Mouse (Mus musculus): Measurements from ENCODE around the gene Cmss1. TPM values are rescaled to one million over a fixed set of nuclear protein-coding genes. Genes with fewer than 3 reads are reported as not detected.
A peak's percentile ranks its signal among the peaks of the same experiment; 100 is the strongest.

The Cmss1 gene
- polyA plus RNA-seq, 1 experiment from 2014 or later: 38.6 TPM

DNA sequence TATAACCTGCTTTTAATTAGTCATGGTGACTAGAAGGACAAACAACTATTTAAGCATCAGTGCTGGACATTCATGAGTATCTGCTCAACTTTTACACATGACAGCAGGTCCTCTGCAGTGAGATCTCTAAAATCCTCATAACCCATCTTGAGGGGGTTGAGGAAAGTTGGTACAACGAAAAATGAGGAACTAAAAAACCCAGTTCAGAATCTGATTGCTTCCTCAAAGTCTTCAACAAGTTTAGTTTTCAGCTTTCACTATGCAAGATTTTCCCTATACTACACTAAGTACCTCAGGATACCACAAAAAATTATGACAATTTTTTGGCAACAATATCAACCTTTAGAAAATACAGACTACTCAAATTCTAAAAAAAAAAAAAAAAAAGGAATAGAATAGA lies 72.3 kb downstream of the Cmss1 start:
- H3K27me3 ChIP-seq (replicated peaks; ENCODE audit: control insufficient read depth, insufficient read depth, low read length): no peaks in the 10 kb centered on the region
- no peak for ATAC-seq
- no peaks in the 10 kb centered on the region for H3K9me3 ChIP-seq (ENCODE audit: control insufficient read depth, low read length)
- no peaks in the 10 kb centered on the region for H3K36me3 ChIP-seq (ENCODE audit: control insufficient read depth, insufficient read depth)
- no peak overlapping the region for H3K4me2 ChIP-seq (ENCODE audit: low read length)
- H3K27ac ChIP-seq (ENCODE audit: low read length): no peak overlapping the region
- H3K4me1 ChIP-seq (replicated peaks; ENCODE audit: control insufficient read depth, insufficient read depth, low read length): no peaks in the 10 kb centered on the region
- H3K4me3 ChIP-seq (replicated peaks; ENCODE audit: low read length): no peak overlapping the region
- no peak overlapping the region for H3K9ac ChIP-seq (replicated peaks; ENCODE audit: low read depth, low read length)
- WGBS: 88% methylated on average over 1 of the region's 1 CpGs

DNA sequence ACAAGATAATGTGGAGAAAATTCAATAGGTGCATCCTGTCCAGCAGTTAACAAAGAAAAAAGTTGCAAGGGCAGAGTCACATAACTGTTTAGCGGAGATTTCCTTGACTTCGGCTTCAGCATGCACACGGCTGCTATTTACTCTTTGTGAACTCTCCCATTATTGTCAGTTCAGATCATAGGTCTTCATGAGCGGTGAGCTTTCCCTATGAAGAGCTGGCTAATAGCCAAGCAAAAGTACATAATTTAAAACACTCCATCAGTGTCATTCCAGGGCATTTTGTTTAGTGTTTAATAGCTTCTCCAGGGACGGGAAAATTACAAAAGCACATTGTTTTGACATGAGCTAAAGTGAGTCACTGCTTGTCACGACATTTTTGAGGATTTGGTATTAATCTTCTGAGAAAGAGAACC lies 74.6 kb downstream of the Cmss1 start:
- Histone ChIP-seq H3K27ac (ENCODE audit: low read length) (no peak overlapping the region), H3K4me3 (replicated peaks; ENCODE audit: low read length) (no peak overlapping the region), H3K27me3 (replicated peaks; ENCODE audit: control insufficient read depth, insufficient read depth, low read length) (no peaks in the 10 kb centered on the region), H3K9me3 (ENCODE audit: control insufficient read depth, low read length) (no peaks in the 10 kb centered on the region), H3K4me2 (ENCODE audit: low read length) (no peak overlapping the region), H3K4me1 (replicated peaks; ENCODE audit: control insufficient read depth, insufficient read depth, low read length) (no peaks in the 10 kb centered on the region), H3K9ac (replicated peaks; ENCODE audit: low read depth, low read length) (no peak overlapping the region), H3K36me3 (ENCODE audit: control insufficient read depth, insufficient read depth) (no peaks in the 10 kb centered on the region)
- WGBS: 17% methylated on average over 6 of the region's 6 CpGs
- peak; percentile 47; the same call in 1 of the 2 replicates for ATAC-seq

- Histone ChIP-seq H3K27me3 (replicated peaks; ENCODE audit: control insufficient read depth, insufficient read depth, low read length) (no peaks in the 10 kb centered on the region), H3K4me2 (ENCODE audit: low read length) (no peak overlapping the region), H3K9ac (replicated peaks; ENCODE audit: low read depth, low read length) (no peak overlapping the region), H3K9me3 (ENCODE audit: control insufficient read depth, low read length) (no peaks in the 10 kb centered on the region), H3K4me3 (replicated peaks; ENCODE audit: low read length) (no peak overlapping the region), H3K4me1 (replicated peaks; ENCODE audit: control insufficient read depth, insufficient read depth, low read length) (no peaks in the 10 kb centered on the region), H3K27ac (ENCODE audit: low read length) (no peak overlapping the region), H3K36me3 (ENCODE audit: control insufficient read depth, insufficient read depth) (no peaks in the 10 kb centered on the region)
- ATAC-seq: no peak
- 92% methylated on average over 4 of the region's 4 CpGs for WGBS
Measured at GRCm38 (mm10) chr16:57530547-57530946, 76.1 kb downstream of the Cmss1 start.

- Histone ChIP-seq H3K9me3 (ENCODE audit: control insufficient read depth, low read length) (no peaks in the 10 kb centered on the region), H3K27ac (ENCODE audit: low read length) (no peak overlapping the region), H3K4me3 (replicated peaks; ENCODE audit: low read length) (no peak overlapping the region), H3K27me3 (replicated peaks; ENCODE audit: control insufficient read depth, insufficient read depth, low read length) (no peaks in the 10 kb centered on the region), H3K4me2 (ENCODE audit: low read length) (no peak overlapping the region), H3K9ac (replicated peaks; ENCODE audit: low read depth, low read length) (no peak overlapping the region), H3K36me3 (ENCODE audit: control insufficient read depth, insufficient read depth) (no peaks in the 10 kb centered on the region), H3K4me1 (replicated peaks; ENCODE audit: control insufficient read depth, insufficient read depth, low read length) (no peaks in the 10 kb centered on the region)
- 58% methylated on average over 4 of the region's 4 CpGs for WGBS
- ATAC-seq: peak; percentile 33; the same call in 1 of the 2 replicates
Measured at GRCm38 (mm10) chr16:57528457-57528856, 78.2 kb downstream of the Cmss1 start.

DNA sequence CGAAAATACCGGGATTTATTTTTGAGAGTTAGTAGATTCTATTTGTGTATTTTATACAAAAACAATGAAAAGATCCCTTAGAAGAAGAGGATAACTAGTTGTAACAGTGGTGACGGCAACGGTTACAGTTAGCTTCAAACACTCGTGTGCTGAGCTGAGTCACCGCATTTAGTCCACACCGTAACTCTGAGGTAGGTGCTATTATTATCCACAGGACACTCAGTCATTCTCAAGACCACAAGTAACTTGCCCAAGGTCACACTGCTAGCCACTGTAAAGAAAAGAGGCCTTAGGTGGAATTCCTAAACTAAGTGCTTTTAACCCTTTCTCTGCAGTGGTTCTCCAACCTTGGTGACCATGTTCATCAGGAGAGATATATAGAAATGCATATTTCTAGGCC lies 79.8 kb downstream of the Cmss1 start:
- Histone ChIP-seq H3K27ac (ENCODE audit: low read length) (no peak overlapping the region), H3K9me3 (ENCODE audit: control insufficient read depth, low read length) (no peaks in the 10 kb centered on the region), H3K9ac (replicated peaks; ENCODE audit: low read depth, low read length) (no peak overlapping the region), H3K27me3 (replicated peaks; ENCODE audit: control insufficient read depth, insufficient read depth, low read length) (no peaks in the 10 kb centered on the region), H3K36me3 (ENCODE audit: control insufficient read depth, insufficient read depth) (no peaks in the 10 kb centered on the region), H3K4me1 (replicated peaks; ENCODE audit: control insufficient read depth, insufficient read depth, low read length) (no peaks in the 10 kb centered on the region), H3K4me3 (replicated peaks; ENCODE audit: low read length) (no peak overlapping the region), H3K4me2 (ENCODE audit: low read length) (no peak overlapping the region)
- no peak for ATAC-seq
- WGBS: 96% methylated on average over 7 of the region's 7 CpGs

DNA sequence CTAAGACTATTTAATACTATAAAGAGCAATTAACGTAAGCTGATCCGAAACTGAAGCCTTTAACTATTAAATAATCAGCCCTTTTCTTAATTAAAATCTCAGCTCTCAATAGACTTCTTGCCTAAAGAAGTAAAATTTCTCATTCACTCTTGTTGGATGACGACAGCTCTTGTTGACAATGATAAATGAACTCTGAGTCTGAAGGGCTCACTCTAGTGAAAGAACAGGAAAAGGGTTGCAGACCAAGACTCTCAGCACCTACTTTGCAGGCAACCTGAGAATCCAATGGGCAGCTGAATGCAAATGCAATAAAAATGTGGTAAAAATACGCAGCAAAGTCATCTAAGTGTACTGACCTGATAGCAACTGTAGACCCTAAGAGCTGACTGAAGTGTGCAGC lies 81.2 kb downstream of the Cmss1 start:
- H3K9ac ChIP-seq (replicated peaks; ENCODE audit: low read depth, low read length): no peak overlapping the region
- no peak overlapping the region for H3K27ac ChIP-seq (ENCODE audit: low read length)
- no peaks in the 10 kb centered on the region for H3K27me3 ChIP-seq (replicated peaks; ENCODE audit: control insufficient read depth, insufficient read depth, low read length)
- 59% methylated on average over 4 of the region's 4 CpGs for WGBS
- no peak for ATAC-seq
- H3K4me3 ChIP-seq (replicated peaks; ENCODE audit: low read length): no peak overlapping the region
- H3K9me3 ChIP-seq (ENCODE audit: control insufficient read depth, low read length): no peaks in the 10 kb centered on the region
- H3K4me1 ChIP-seq (replicated peaks; ENCODE audit: control insufficient read depth, insufficient read depth, low read length): no peaks in the 10 kb centered on the region
- H3K36me3 ChIP-seq (ENCODE audit: control insufficient read depth, insufficient read depth): no peaks in the 10 kb centered on the region
- H3K4me2 ChIP-seq (ENCODE audit: low read length): no peak overlapping the region

GRCm38 (mm10) chr16:57525046-57525445 lies 81.6 kb downstream of the Cmss1 start:
- H3K4me1 ChIP-seq (replicated peaks; ENCODE audit: control insufficient read depth, insufficient read depth, low read length): no peaks in the 10 kb centered on the region
- no peak overlapping the region for H3K27ac ChIP-seq (ENCODE audit: low read length)
- H3K4me3 ChIP-seq (replicated peaks; ENCODE audit: low read length): no peak overlapping the region
- no peaks in the 10 kb centered on the region for H3K36me3 ChIP-seq (ENCODE audit: control insufficient read depth, insufficient read depth)
- no peak for ATAC-seq
- no peak overlapping the region for H3K9ac ChIP-seq (replicated peaks; ENCODE audit: low read depth, low read length)
- H3K4me2 ChIP-seq (ENCODE audit: low read length): no peak overlapping the region
- no peaks in the 10 kb centered on the region for H3K27me3 ChIP-seq (replicated peaks; ENCODE audit: control insufficient read depth, insufficient read depth, low read length)
- H3K9me3 ChIP-seq (ENCODE audit: control insufficient read depth, low read length): no peaks in the 10 kb centered on the region
- WGBS: 84% methylated on average over 5 of the region's 5 CpGs

GRCm38 (mm10) chr16:57515636-57516035 lies 91.0 kb downstream of the Cmss1 start:
- Histone ChIP-seq H3K27ac (ENCODE audit: low read length) (no peak overlapping the region), H3K4me2 (ENCODE audit: low read length) (no peak overlapping the region), H3K9me3 (ENCODE audit: control insufficient read depth, low read length) (no peaks in the 10 kb centered on the region), H3K27me3 (replicated peaks; ENCODE audit: control insufficient read depth, insufficient read depth, low read length) (no peaks in the 10 kb centered on the region), H3K9ac (replicated peaks; ENCODE audit: low read depth, low read length) (no peak overlapping the region), H3K36me3 (ENCODE audit: control insufficient read depth, insufficient read depth) (no peaks in the 10 kb centered on the region), H3K4me3 (replicated peaks; ENCODE audit: low read length) (no peak overlapping the region), H3K4me1 (replicated peaks; ENCODE audit: control insufficient read depth, insufficient read depth, low read length) (no peaks in the 10 kb centered on the region)
- ATAC-seq: peak; percentile 49; the same call in 1 of the 2 replicates
- WGBS: 70% methylated on average over 10 of the region's 10 CpGs

- H3K4me1 ChIP-seq (replicated peaks; ENCODE audit: control insufficient read depth, insufficient read depth, low read length): no peaks in the 10 kb centered on the region
- ATAC-seq: no peak
- no peak overlapping the region for H3K9ac ChIP-seq (replicated peaks; ENCODE audit: low read depth, low read length)
- no peak overlapping the region for H3K27ac ChIP-seq (ENCODE audit: low read length)
- no peak overlapping the region for H3K4me2 ChIP-seq (ENCODE audit: low read length)
- WGBS: 66% methylated on average over 4 of the region's 4 CpGs
- no peaks in the 10 kb centered on the region for H3K27me3 ChIP-seq (replicated peaks; ENCODE audit: control insufficient read depth, insufficient read depth, low read length)
- no peaks in the 10 kb centered on the region for H3K36me3 ChIP-seq (ENCODE audit: control insufficient read depth, insufficient read depth)
- no peak overlapping the region for H3K4me3 ChIP-seq (replicated peaks; ENCODE audit: low read length)
- no peaks in the 10 kb centered on the region for H3K9me3 ChIP-seq (ENCODE audit: control insufficient read depth, low read length)
Measured at GRCm38 (mm10) chr16:57514371-57514770, 92.3 kb downstream of the Cmss1 start.

GRCm38 (mm10) chr16:57513562-57513961 lies 93.1 kb downstream of the Cmss1 start:
- H3K36me3 ChIP-seq (ENCODE audit: control insufficient read depth, insufficient read depth): no peaks in the 10 kb centered on the region
- H3K4me1 ChIP-seq (replicated peaks; ENCODE audit: control insufficient read depth, insufficient read depth, low read length): no peaks in the 10 kb centered on the region
- 92% methylated on average over 7 of the region's 7 CpGs for WGBS
- H3K27me3 ChIP-seq (replicated peaks; ENCODE audit: control insufficient read depth, insufficient read depth, low read length): no peaks in the 10 kb centered on the region
- no peaks in the 10 kb centered on the region for H3K9me3 ChIP-seq (ENCODE audit: control insufficient read depth, low read length)
- no peak overlapping the region for H3K4me2 ChIP-seq (ENCODE audit: low read length)
- H3K9ac ChIP-seq (replicated peaks; ENCODE audit: low read depth, low read length): no peak overlapping the region
- no peak for ATAC-seq
- H3K27ac ChIP-seq (ENCODE audit: low read length): no peak overlapping the region
- no peak overlapping the region for H3K4me3 ChIP-seq (replicated peaks; ENCODE audit: low read length)

All from forebrain, embryonic 16.5 days (tissue).